Mouse (Mus musculus) right cerebral cortex, postnatal 25 days (tissue): ENCODE results near the gene Cnih4.
A peak's percentile ranks its signal among the peaks of the same experiment; 100 is the strongest.

Source experiments
- DNase-seq: peaks from one replicate; pipeline ENCODE4 v3.0.0; 2022

Cnih4 gene

DNA sequence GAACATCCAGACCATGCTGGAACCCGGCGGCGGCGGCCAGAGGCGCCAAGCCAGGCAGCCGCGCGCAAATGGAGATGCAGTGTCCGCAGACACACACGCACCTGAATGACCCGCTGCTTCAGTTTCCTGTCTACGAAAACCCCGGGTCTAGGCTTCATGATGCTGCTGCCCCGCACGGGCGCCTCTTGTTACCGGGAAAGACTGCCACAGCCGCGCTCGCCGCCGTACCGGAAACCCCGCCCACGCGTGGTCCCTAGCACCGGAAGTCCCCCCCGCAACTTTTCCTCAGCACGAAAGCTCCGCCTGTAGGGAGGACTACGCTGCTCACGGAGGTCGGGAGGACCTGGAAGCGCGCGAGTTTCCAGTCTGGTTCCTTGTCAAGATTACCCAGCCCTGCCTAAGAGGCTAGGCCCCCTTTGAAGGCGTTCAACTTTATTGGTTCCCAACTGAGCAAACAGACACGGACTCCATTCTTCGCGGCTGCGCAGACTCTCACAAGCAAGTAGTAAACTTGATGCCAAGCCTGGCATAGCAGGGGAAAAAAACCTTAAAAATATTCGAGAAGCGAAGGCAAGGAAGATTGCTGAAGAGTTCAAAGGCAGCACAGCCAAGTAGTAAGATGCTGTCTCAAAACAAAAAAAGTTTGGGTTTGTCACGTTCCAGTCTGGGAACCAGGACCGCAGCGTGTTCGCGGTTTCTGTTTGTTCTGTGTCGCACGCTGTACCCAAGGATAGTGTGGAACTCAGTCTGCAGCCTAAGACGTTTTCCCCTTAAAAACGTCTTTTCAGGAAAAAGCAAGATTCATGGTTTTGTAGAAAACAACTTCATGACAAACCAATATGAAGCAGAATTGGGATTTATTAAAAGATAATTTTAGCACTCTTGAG is at the start of gene Cnih4, which contains the start of gene Nvl:
TSS of gene Cnih4 (plus strand) at position 744 of the 887 bp plus-strand sequence.
TSS of gene Nvl (minus strand) at position 255 of the 887 bp plus-strand sequence.
- DNase-seq: peak; percentile 93

DNA sequence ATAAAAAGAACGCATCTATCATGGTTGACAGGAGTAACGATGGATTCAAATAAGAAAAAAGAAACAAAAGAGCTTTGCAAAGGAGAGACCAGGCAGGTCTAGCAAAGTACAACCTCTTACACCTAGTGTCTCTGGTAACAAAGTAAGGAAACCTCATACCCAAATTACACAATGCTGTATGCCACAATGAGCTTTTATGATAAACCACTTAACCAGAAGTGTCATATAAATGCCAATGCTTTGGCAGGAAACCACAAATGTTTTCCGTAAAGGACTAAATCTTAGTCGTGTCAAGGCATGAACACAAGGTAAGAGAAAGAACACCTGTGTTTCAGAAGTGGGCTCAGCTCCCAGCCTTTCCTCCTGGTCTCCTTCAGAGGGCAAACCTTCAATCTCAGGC is 27.4 kb upstream of the Cnih4 start:
- no peak for DNase-seq

DNA sequence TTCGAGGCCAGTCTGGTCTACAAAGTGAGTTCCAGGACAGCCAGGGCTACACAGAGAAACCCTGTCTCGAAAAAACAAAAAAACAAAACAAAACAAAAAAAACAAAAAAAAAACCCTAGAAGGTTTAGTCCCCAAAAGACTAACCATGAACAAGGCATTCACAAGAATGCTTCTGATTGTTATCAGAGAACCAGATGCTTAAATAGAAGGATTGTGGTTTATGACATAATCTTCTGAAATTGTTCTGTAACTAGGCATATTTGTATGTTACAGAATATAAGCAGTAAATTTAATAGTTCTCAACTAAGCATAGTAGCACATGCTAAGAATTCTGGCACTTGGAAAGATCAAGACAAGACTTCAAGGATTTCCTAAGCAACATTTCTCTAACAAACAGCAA is 20.3 kb upstream of the Cnih4 start:
- no peak for DNase-seq

DNA sequence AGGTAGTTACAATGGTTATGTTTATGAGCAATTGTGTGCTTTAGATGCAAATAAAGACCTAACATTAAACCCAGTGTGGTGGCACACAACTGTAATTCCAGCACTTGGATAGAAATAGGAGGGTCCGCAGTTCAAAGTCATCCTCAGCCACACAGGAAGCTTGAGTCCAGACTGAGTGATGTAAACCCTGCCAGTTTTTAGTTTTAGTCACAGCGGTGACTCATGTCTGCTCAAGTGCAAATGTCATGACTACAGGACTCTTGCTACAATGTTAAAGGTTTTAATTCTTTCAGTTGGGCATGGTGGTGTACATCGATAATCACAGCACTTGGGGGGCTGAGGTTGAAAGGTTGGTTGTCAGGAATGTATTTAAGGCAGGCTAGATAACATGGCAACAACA is 18.6 kb upstream of the Cnih4 start:
- DNase-seq: no peak

DNA sequence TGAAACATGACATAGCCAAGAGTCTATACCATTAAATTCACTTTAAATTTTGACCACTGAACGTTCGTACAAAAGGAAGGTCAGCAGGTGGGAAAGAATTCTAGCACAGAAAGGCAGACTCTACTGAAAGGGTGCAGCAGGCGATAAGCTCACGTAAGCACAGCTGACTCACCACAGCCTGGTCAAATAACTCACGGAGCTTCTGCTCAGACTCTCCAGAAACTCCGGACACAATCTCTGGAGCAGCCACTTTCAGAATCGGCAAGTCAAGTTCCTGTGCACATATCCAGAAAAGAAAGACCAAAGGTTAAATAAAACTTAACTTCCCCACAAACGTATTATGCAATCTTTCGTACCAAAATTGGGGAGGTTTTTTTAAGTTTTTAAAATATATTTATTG is 17.7 kb upstream of the Cnih4 start:
- DNase-seq: no peak

DNA sequence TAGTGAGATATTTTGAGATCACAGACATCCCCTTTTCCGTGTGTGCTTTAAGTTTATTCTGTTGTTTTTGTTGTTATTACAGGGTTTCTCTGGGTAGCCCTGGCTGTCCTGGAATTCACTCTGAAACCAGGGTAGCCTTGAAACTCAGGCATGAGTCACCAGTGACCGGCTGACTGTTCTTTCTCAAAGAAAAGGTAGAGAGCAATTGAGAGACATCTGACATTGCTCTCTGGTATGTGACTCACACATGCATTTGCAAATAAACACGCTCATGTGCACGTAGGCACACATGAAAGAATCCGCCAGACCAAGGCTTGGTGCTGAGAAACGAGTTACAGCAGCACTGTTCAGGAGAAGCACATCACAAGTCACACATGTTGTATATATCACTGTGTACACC is 12.6 kb upstream of the Cnih4 start:
- DNase-seq: no peak

GRCm38 (mm10) chr1:181138730-181139129 is 5.8 kb upstream of the Cnih4 start:
- no peak for DNase-seq

GRCm38 (mm10) chr1:181143609-181143949 is 914 bp upstream of the Cnih4 start:
- no peak for DNase-seq

DNA sequence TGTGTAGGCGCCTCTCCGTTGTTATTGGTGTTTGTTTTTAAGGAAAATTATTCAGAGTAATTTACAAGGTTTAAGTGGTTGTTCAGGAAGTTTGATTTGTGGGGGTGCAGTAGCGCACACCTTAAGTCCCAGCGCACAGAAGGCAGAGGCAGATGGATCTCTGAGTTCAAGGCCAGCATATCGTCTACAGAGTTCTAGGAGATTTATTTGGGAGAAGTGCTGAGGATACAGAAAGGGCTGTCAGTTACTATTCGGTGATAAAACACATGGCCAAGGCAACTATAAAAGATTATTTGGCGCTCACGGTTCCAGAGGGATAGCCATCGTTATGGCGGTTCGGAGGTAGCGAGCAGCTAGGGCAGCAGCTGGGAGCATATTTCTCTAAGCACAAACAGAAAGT is 473 bp downstream of the Cnih4 start:
- no peak for DNase-seq

DNA sequence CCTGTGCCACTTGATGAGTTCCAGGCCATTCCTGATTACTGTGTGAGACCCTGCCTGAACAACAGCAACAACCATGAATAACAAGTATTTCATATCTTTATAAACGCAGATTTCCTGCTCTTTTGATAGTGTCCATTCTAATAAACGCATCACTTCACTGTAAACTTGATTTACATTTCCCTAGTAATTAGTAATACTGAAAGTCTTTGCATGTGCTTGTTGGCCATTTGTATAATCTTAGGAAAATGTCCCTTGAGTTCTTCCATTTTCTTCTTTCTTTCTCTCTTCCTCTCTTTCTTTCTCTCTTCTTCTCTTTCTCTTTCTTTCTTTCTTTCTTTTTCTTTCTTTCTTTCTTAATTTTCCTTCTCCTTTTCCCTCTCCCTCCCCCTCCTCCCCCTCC is 1.7 kb downstream of the Cnih4 start:
- DNase-seq: no peak

GRCm38 (mm10) chr1:181148540-181148939 is 4.0 kb downstream of the Cnih4 start:
- no peak for DNase-seq

- DNase-seq: no peak
Observed at GRCm38 (mm10) chr1:181149373-181150017, 5.0 kb downstream of the Cnih4 start.

GRCm38 (mm10) chr1:181150431-181150826 is 5.9 kb downstream of the Cnih4 start:
- no peak for DNase-seq

GRCm38 (mm10) chr1:181150827-181151534 is 6.5 kb downstream of the Cnih4 start:
- peak; percentile 88 for DNase-seq

DNA sequence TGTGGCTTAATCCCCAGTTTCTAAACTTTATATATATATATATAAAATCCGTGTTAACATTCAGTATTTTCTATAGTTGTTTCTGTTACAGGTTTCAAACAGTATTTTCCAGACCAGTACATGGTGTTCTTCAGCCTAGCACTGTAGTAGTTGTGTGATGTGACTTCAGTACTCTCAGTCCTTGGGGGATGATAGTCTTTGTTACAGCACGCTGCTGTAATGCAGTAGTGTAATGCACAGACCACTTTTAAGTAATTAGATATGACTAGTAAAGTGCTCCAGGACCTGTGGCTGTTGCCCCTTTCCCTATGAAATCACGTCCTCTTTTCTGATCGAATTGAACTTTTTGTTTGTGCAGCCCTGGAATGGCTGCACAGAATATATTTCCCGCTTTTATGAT is 7.0 kb downstream of the Cnih4 start:
- DNase-seq: no peak

DNA sequence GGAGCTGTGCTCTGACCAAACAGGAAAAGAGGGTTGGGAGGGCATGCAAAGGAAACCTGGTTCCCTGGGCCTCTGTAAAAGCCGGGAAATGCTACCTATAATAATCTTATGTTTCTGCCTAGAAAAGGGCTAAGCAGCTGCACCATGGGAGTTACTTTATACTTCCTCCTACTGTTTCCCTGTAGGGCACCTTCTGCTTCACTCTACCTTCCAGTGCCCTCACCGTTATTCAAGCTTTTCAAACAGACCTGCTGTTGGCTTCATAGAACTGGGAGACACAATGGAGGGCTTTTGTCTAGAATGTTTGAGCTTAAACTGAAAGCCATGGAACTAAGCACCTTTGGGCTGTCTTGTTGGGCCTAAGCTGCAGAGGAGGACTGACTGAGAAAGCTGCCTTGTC is 23.3 kb downstream of the Cnih4 start:
- no peak for DNase-seq

DNA sequence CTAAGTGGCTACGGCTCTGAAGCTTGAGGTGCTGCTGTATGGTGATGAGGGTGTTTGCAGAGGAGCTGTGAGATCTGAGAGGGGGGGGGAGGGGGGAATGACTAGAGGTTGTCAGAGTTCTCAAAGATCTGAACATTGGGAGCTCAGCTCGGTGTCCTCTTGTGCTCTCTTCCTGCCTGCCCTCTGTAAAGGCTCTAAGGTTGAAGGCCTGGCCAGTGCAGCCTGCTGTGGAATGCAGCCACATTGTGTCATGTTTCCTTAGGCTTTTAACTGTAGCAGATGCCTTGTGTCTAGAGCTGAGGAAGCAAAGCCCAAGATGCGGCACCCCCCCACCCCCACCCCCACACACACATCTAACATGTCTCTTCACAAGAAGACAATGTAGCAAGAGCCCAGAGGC is 23.9 kb downstream of the Cnih4 start:
- DNase-seq: no peak

GRCm38 (mm10) chr1:181170210-181170609 is 25.7 kb downstream of the Cnih4 start:
- DNase-seq: no peak

DNA sequence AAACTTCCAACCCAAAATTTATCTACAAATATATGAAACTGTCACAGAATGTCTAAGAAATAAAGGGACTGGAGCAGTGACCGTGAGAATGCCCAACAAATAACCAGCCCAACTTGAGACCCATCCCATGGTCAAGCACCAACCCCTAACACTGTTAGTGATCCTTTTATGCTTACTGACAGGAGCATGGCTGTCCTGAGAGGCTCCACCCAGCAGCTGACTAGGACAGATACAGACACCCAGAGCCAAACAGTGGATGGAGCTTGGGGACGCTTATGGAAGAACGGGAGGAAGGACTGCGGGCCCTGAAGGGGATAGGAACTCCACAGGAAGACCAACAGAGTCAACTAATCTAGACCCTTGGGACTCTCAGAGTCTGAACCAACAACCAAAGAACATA is 44.4 kb downstream of the Cnih4 start:
- no peak for DNase-seq

- no peak for DNase-seq
Observed at GRCm38 (mm10) chr1:181199446-181199845, 55.0 kb downstream of the Cnih4 start.

GRCm38 (mm10) chr1:181210147-181210546 is 65.7 kb downstream of the Cnih4 start:
- peak; percentile 7 for DNase-seq

DNA sequence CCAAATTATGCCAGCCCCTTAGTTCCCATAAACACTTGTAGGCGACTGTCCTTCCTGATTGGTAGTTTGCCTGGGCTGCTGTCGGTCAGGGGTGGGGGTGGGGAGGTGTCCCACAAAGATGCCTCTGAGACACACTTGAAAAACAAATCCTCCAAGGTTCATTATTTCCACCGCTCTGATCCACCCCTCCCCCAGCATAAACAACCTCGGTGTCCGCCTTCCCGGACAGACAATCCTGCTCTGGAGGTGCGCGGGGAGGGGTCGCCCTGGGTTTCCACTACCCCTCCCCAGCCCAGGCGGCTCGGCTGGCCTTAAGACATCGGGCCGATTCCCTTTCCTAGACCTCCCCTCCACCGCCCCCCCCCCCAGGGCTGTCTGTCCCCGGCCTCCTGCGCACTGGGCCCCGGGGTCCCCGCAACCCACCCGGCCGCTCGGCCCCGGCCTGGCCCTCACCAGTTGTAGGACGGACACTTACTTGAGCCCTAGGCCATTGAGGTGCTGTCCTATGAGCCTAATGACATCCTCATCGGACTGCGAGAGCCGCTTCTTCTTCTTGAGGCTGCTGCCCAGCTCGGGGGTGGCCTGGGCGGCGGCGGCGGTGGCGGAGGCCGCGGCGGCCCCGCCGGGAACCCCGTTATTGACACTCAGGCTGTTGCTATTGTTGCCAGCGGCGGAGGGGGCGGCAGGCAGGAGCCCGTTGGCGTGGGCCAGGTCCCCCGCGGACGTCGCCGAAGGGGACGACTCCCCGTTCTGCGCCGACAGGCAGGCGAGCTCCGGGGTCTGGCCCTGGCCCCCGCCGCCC is 66.3 kb downstream of the Cnih4 start:
- peak; percentile 39 for DNase-seq

DNA sequence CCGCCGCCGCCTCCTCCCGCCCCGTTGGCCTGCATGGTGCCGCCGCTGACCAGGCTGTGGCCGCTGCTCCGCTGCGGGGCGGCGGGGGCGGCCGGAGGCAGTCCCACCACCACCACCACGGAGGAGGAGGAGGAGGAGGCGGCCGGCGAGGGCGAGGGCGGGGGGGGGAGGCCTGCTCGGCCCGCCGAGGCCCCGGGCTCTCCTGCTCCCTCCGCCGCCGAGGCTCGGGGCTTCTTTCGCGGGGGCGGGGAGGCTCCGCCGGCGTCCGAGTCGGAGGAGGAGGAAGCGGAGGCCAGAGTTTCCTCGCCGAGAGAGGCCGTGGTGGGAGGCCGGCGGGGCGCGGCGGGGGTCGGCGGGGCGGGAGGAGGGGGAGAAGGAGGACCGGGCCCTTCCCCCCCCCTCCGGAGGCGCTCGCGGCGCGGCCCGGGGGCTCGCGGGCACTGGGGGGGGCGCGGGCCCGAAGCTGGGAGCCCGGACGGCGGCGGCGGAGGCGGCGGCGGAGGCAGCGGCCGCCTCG is 67.0 kb downstream of the Cnih4 start:
- no peak for DNase-seq
